Mouse (Mus musculus) cerebellum, postnatal 10 days (tissue): Measurements from ENCODE around the gene Smc3.

Experiments
- DNase-seq, 2 experiments: peaks; one replicate each; pipeline ENCODE4 v3.0.0; 2021; ENCODE audit warnings: mixed read lengths in 2 of 2

The Smc3 gene

GRCm38 (mm10) chr19:53657437-53657836, 57.2 kb downstream of the Smc3 start:
- no peak for DNase-seq

- no peak for DNase-seq
Observed at GRCm38 (mm10) chr19:53660722-53661420, 60.7 kb downstream of the Smc3 start.

- DNase-seq: no peak
Observed at GRCm38 (mm10) chr19:53661938-53662722, 61.9 kb downstream of the Smc3 start.

- DNase-seq: no peak
Observed at GRCm38 (mm10) chr19:53664831-53665230, 64.6 kb downstream of the Smc3 start.

GRCm38 (mm10) chr19:53665391-53665790, 65.2 kb downstream of the Smc3 start:
- DNase-seq: no peak

- no peak for DNase-seq
Observed at GRCm38 (mm10) chr19:53666708-53667107, 66.5 kb downstream of the Smc3 start.

GRCm38 (mm10) chr19:53668821-53669220, 68.6 kb downstream of the Smc3 start:
- DNase-seq: no peak

GRCm38 (mm10) chr19:53670625-53671141, 70.5 kb downstream of the Smc3 start:
- peak; percentile 25 to 33 for DNase-seq

- no peak for DNase-seq
Observed at GRCm38 (mm10) chr19:53671432-53671831, 71.2 kb downstream of the Smc3 start.

- no peak for DNase-seq
Observed at GRCm38 (mm10) chr19:53674131-53674925, 74.1 kb downstream of the Smc3 start.

GRCm38 (mm10) chr19:53676228-53676627, 76.0 kb downstream of the Smc3 start:
- DNase-seq: peak; percentile 26 to 30

- DNase-seq: peak; percentile 63 to 65
Observed at GRCm38 (mm10) chr19:53676718-53677634, 76.8 kb downstream of the Smc3 start, which contains the start of gene Rbm20. TSS of gene Rbm20 (plus strand) at chr19:53677306.

GRCm38 (mm10) chr19:53679194-53679593, 79.0 kb downstream of the Smc3 start:
- no peak for DNase-seq

- DNase-seq: no peak
Observed at GRCm38 (mm10) chr19:53679981-53680380, 79.8 kb downstream of the Smc3 start.

- DNase-seq: no peak
Observed at GRCm38 (mm10) chr19:53682427-53682826, 82.2 kb downstream of the Smc3 start.

GRCm38 (mm10) chr19:53687592-53687991, 87.4 kb downstream of the Smc3 start:
- no peak for DNase-seq

GRCm38 (mm10) chr19:53690816-53691215, 90.6 kb downstream of the Smc3 start:
- no peak for DNase-seq

- DNase-seq: no peak
Observed at GRCm38 (mm10) chr19:53694020-53694419, 93.8 kb downstream of the Smc3 start.
